Mouse (Mus musculus): Measurements from ENCODE around the gene Nccrp1. TPM values are rescaled to one million over a fixed set of nuclear protein-coding genes. Genes with fewer than 3 reads are reported as not detected.

Gene Nccrp1
- total and polyA plus RNA-seq, 3 experiments: not detected

- Histone ChIP-seq H3K9ac (ENCODE audit: low read depth, low read length) (no peak overlapping the region), H3K36me3 (ENCODE audit: control insufficient read depth, insufficient read depth, low read length) (no peaks in the 10 kb centered on the region), H3K4me3 (no peak overlapping the region), H3K27me3 (ENCODE audit: control insufficient read depth, insufficient read depth, low read length) (no peaks in the 10 kb centered on the region), H3K27ac (no peak overlapping the region), H3K4me1 (ENCODE audit: control insufficient read depth, insufficient read depth, low read length) (no peaks in the 10 kb centered on the region), H3K79me2 (replicated peaks; ENCODE audit: control insufficient read depth, insufficient read depth, low read length) (no peaks in the 10 kb centered on the region)
- 74% methylated on average over 11 of the region's 11 CpGs for WGBS
- TF ChIP-seq CTCF (IDR thresholded peaks at IDR 0.05) (no peak), POLR2A (IDR thresholded peaks at IDR 0.05; ENCODE audit: insufficient read depth, low read depth, low read length) (no peak), EP300 (IDR thresholded peaks at IDR 0.05; ENCODE audit: insufficient read depth, low read depth, low read length) (no peak)
- DNase-seq: no peak
- intact Hi-C loops (cut with DNase I): no loop called here
These were observed 51.6 kb downstream of the Nccrp1 start for GRCm38 (mm10) chr7:28495426-28495825.

Small RNAs within 50 kb of the gene (microRNA-seq; reads per million reads assigned to microRNA genes)
- 0 to 1.1 reads per million in 2 experiments for gene Mir7049

Other genes starting within 250 kb of the Nccrp1 start
- gene Dll3, start 245.0 kb downstream of the Nccrp1 start, total RNA-seq (2021): not detected
- gene Dll3, start 245.0 kb downstream of the Nccrp1 start, polyA plus RNA-seq (2012; rRNA removed): not detected in 2 replicates
- gene Timm50, start 235.2 kb downstream of the Nccrp1 start, total RNA-seq (2021): 10 to 100 TPM; 60.0 to 63.5 TPM
- 63.0 and 72.8 TPM in 2 replicates for gene Timm50, start 235.2 kb downstream of the Nccrp1 start, polyA plus RNA-seq (2012; rRNA removed)
- gene Supt5, start 208.5 kb downstream of the Nccrp1 start, total RNA-seq (2021): 10 to 100 TPM; 52.5 to 59.9 TPM
- gene Supt5, start 208.5 kb downstream of the Nccrp1 start, polyA plus RNA-seq (2012; rRNA removed): 64.3 and 72.4 TPM in 2 replicates
- gene Rps16, start 196.6 kb downstream of the Nccrp1 start, total RNA-seq (2021): 100 to 1,000 TPM; 496 to 556 TPM
- 312 and 411 TPM in 2 replicates for gene Rps16, start 196.6 kb downstream of the Nccrp1 start, polyA plus RNA-seq (2012; rRNA removed)
- gene Plekhg2, start 174.7 kb downstream of the Nccrp1 start, total RNA-seq (2021): 10 to 100 TPM; 10.4 to 14.3 TPM
- 15.9 and 16.3 TPM in 2 replicates for gene Plekhg2, start 174.7 kb downstream of the Nccrp1 start, polyA plus RNA-seq (2012; rRNA removed)
- 10 to 100 TPM; 19.4 to 26.3 TPM for gene Zfp36, start 167.0 kb downstream of the Nccrp1 start, total RNA-seq (2021)
- gene Zfp36, start 167.0 kb downstream of the Nccrp1 start, polyA plus RNA-seq (2012; rRNA removed): 26.1 and 28.2 TPM in 2 replicates
- gene Med29, start 154.5 kb downstream of the Nccrp1 start, total RNA-seq (2021): 10 to 100 TPM; 20.8 to 21.5 TPM
- gene Med29, start 154.5 kb downstream of the Nccrp1 start, polyA plus RNA-seq (2012; rRNA removed): 48.8 and 50.4 TPM in 2 replicates
- 10 to 100 TPM; 41.3 to 42.1 TPM for gene Paf1, start 154.3 kb downstream of the Nccrp1 start, total RNA-seq (2021)
- gene Paf1, start 154.3 kb downstream of the Nccrp1 start, polyA plus RNA-seq (2012; rRNA removed): 63.8 and 67.0 TPM in 2 replicates
- 1 to 10 TPM; 3.8 to 5.3 TPM for gene Gmfg, start 109.8 kb downstream of the Nccrp1 start, total RNA-seq (2021)
- gene Gmfg, start 109.8 kb downstream of the Nccrp1 start, polyA plus RNA-seq (2012; rRNA removed): 6.8 and 7.1 TPM in 2 replicates
- gene Lrfn1, start 95.3 kb downstream of the Nccrp1 start, total RNA-seq (2021): under 1 TPM; 0.68 to 0.73 TPM
- gene Lrfn1, start 95.3 kb downstream of the Nccrp1 start, polyA plus RNA-seq (2012; rRNA removed): 0.82 and 1.3 TPM in 2 replicates
- not detected for gene Ifnl2, start 36.8 kb downstream of the Nccrp1 start, total RNA-seq (2021)
- gene Ifnl2, start 36.8 kb downstream of the Nccrp1 start, polyA plus RNA-seq (2012; rRNA removed): not detected in 2 replicates
- not detected for gene Ifnl3, start 24.4 kb downstream of the Nccrp1 start, total RNA-seq (2021)
- gene Ifnl3, start 24.4 kb downstream of the Nccrp1 start, polyA plus RNA-seq (2012; rRNA removed): not detected in 2 replicates
- gene Sycn, start 6.4 kb downstream of the Nccrp1 start, total RNA-seq (2021): not detected
- not detected in 2 replicates for gene Sycn, start 6.4 kb downstream of the Nccrp1 start, polyA plus RNA-seq (2012; rRNA removed)
- gene Samd4b, start 50.9 kb upstream of the Nccrp1 start, total RNA-seq (2021): 10 to 100 TPM; 21.9 to 22.4 TPM
- gene Samd4b, start 50.9 kb upstream of the Nccrp1 start, polyA plus RNA-seq (2012; rRNA removed): 38.8 and 46.1 TPM in 2 replicates
- 1 to 10 TPM; 8.8 to 9.4 TPM for gene Pak4, start 50.9 kb upstream of the Nccrp1 start, total RNA-seq (2021)
- 6.4 and 7.6 TPM in 2 replicates for gene Pak4, start 50.9 kb upstream of the Nccrp1 start, polyA plus RNA-seq (2012; rRNA removed)
- not detected for gene Acp7, start 84.1 kb upstream of the Nccrp1 start, total RNA-seq (2021)
- gene Acp7, start 84.1 kb upstream of the Nccrp1 start, polyA plus RNA-seq (2012; rRNA removed): 0.49 TPM in 1 of 2 replicates, not detected in the other
- gene Fbxo27, start 145.6 kb upstream of the Nccrp1 start, total RNA-seq (2021): under 1 TPM in 1 of 2 experiments, not detected in 1; 0.23 TPM
- 1.1 and 1.2 TPM in 2 replicates for gene Fbxo27, start 145.6 kb upstream of the Nccrp1 start, polyA plus RNA-seq (2012; rRNA removed)
- gene Fbxo17, start 169.6 kb upstream of the Nccrp1 start, total RNA-seq (2021): under 1 TPM; 0.37 to 0.57 TPM
- 1.7 and 2.0 TPM in 2 replicates for gene Fbxo17, start 169.6 kb upstream of the Nccrp1 start, polyA plus RNA-seq (2012; rRNA removed)
- gene Mrps12, start 194.6 kb upstream of the Nccrp1 start, total RNA-seq (2021): 10 to 100 TPM; 47.8 to 57.3 TPM
- 36.3 and 51.9 TPM in 2 replicates for gene Mrps12, start 194.6 kb upstream of the Nccrp1 start, polyA plus RNA-seq (2012; rRNA removed)
- 10 to 100 TPM; 13.7 to 14.2 TPM for gene Sars2, start 194.7 kb upstream of the Nccrp1 start, total RNA-seq (2021)
- 18.5 and 20.2 TPM in 2 replicates for gene Sars2, start 194.7 kb upstream of the Nccrp1 start, polyA plus RNA-seq (2012; rRNA removed)
- not detected for gene Ccer2, start 208.9 kb upstream of the Nccrp1 start, total RNA-seq (2021)
- not detected in 2 replicates for gene Ccer2, start 208.9 kb upstream of the Nccrp1 start, polyA plus RNA-seq (2012; rRNA removed)
- gene Sirt2, start 219.5 kb upstream of the Nccrp1 start, total RNA-seq (2021): 10 to 100 TPM; 78.8 to 92.3 TPM
- gene Sirt2, start 219.5 kb upstream of the Nccrp1 start, polyA plus RNA-seq (2012; rRNA removed): 82.9 and 103 TPM in 2 replicates
- gene Nfkbib, start 220.3 kb upstream of the Nccrp1 start, total RNA-seq (2021): 10 to 100 TPM; 25.1 to 31.6 TPM
- 18.7 and 27.8 TPM in 2 replicates for gene Nfkbib, start 220.3 kb upstream of the Nccrp1 start, polyA plus RNA-seq (2012; rRNA removed)
- 1 to 10 TPM; 1.3 to 2.0 TPM for gene Rinl, start 241.7 kb upstream of the Nccrp1 start, total RNA-seq (2021)
- 3.2 and 3.3 TPM in 2 replicates for gene Rinl, start 241.7 kb upstream of the Nccrp1 start, polyA plus RNA-seq (2012; rRNA removed)

Measured in heart, adult 2 months (tissue).